Mouse (Mus musculus) heart, embryonic 11.5 days (tissue): ENCODE data around the gene Zfp511. TPM values are rescaled to one million over a fixed set of nuclear protein-coding genes. Genes with fewer than 3 reads are reported as not detected.
A peak's percentile ranks its signal among the peaks of the same experiment; 100 is the strongest.

Experiments used
- ATAC-seq: fragments of 200-750 bp; cut with Nextera tagmentation; replicated peaks from 2 replicates; pipeline ENCODE4 v1.8.0; 2017; ENCODE audit warnings: moderate library complexity; ENCODE audit not compliant: insufficient number of reproducible peaks, low FRiP score, low TSS enrichment
- H3K27ac ChIP-seq: fragments of 300-500 bp; sonication (generic); 2 replicates; pipeline ENCODE4 v1.5.1; 2014; ENCODE audit warnings: mild to moderate bottlenecking, low read depth, low read length
- H3K27me3 ChIP-seq: fragments of 300-500 bp; sonication (generic); 2 replicates; pipeline ENCODE4 v1.6.1; 2014; ENCODE audit warnings: mild to moderate bottlenecking, low read length, mixed read lengths; ENCODE audit not compliant: control insufficient read depth, insufficient read depth
- H3K36me3 ChIP-seq: fragments of 300-500 bp; sonication (generic); 2 replicates; pipeline ENCODE4 v1.6.1; 2014; ENCODE audit warnings: mild to moderate bottlenecking, low read length, moderate library complexity, mixed read lengths; ENCODE audit not compliant: control insufficient read depth, insufficient read depth
- H3K4me1 ChIP-seq: fragments of 300-500 bp; sonication (generic); 2 replicates; pipeline ENCODE4 v1.6.1; 2014; ENCODE audit warnings: low read length; ENCODE audit not compliant: control insufficient read depth, insufficient read depth
- H3K4me2 ChIP-seq: fragments of 300-500 bp; sonication (generic); 2 replicates; pipeline ENCODE4 v1.6.1; 2014; ENCODE audit warnings: mild to moderate bottlenecking, moderate library complexity
- H3K4me3 ChIP-seq: fragments of 300-500 bp; sonication (generic); 2 replicates; pipeline ENCODE4 v1.5.1; 2014; ENCODE audit warnings: low read depth, low read length
- H3K9ac ChIP-seq: fragments of 300-500 bp; sonication (generic); 2 replicates; pipeline ENCODE4 v1.6.1; 2014; ENCODE audit warnings: mild to moderate bottlenecking, low read depth, low read length, moderate library complexity
- H3K9me3 ChIP-seq: fragments of 300-500 bp; sonication (generic); replicated peaks from 2 replicates; pipeline ENCODE4 v1.6.1; 2016; ENCODE audit warnings: low read length; ENCODE audit not compliant: control insufficient read depth
- WGBS: fragments of 180-500 bp; shearing (Covaris S2); extraction: QIAGEN DNeasy Blood & Tissue Kit; methylation state at CpG from one replicate; pipeline ENCODE4 v1.1.7; 2014; ENCODE audit not compliant: insufficient replicate concordance; 5-methylcytosine and 5-hydroxymethylcytosine counted together
- polyA plus RNA-seq: library from polyadenylated mRNA; unstranded; fragments of >200 nt; fragmentation: Nextera tagmentation; extraction: Ambion mirVana; gene quantifications from 2 replicates; pipeline ENCODE4 v1.2.1, GENCODE M21; 2014

The Zfp511 gene
- 31.9 and 34.3 TPM in 2 replicates for polyA plus RNA-seq

DNA sequence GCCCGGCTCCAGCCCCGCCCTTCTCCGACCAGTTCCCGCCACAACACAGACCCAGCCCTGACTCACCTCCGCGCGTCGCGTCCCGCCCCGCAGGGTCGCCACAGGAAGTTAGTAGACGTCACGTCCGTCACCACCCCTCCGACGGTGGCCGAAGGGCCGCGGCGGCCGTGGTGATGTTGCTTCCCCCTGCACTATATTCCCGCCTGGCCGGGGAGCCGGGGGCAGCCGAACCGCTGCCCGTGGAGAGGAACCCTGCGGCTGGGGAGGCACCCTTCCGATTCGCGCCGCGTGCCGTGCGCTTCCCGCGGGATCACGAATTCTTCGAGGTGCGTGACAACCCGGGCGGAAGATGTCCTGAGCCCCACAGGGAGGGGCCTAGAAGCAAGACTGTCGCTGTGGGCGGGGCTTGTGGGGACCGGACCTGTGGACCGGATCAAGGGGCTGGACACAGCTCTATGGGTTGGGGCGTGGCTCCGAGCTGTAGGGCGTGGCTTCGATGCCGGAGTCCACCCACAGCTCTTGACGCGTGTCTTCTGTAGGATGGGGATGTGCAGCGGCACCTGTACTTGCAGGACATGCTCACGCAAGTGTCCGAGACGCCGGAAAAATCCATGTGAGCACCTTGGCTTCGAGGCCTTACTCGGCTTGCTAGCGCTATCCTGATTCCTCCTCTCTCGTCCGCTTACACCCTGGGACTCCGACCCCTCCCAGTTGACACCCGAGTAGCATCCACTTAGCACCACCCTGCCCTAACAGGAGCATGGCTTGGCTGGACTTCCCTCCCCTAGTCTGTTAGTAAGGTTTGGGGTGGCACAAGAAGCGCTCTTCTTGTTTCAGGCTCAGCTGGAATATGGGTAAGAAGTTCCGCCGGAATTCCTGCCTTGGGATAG, at the start of gene Zfp511, which contains the start of gene Tubgcp2:
Zfp511 (plus strand) TSS at position 111 of the 890 bp plus-strand sequence.
Tubgcp2 (minus strand) TSS at position 389 of the 890 bp plus-strand sequence.
- Histone ChIP-seq H3K36me3 (peaks cover 11% of the 10 kb centered on the region), H3K27me3 (no peaks in the 10 kb centered on the region), H3K4me3 (peak within 1 kb of the TSS; percentile 77), H3K9ac (peak within 1 kb of the TSS; percentile 84), H3K9me3 (no peaks in the 10 kb centered on the region), H3K4me2 (peak within 1 kb of the TSS; percentile 95), H3K27ac (peak within 1 kb of the TSS; percentile 87), H3K4me1 (peaks cover 10% of the 10 kb centered on the region)
- ATAC-seq, result peak; percentile 98
- WGBS, result under 1% methylated on average over 69 of the region's 69 CpGs

DNA sequence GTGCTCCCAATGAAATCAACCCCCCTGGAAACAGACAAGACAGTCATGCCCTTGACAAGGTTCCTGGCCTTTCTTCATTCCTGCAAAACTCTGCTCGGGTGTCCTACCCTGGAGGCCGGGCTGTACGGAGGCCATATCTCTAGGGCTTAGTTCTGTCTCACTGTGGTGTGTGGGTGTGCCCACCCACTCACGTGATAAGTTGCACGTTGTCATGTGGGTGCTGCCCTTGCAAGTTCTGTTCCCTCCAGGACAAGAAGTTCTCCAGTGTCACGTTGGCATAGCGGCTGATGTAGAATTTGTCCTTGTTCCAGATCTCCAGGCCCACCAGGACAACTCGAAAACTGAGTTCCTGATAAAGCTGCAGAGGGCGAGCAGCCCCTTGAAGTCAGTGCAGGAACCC, 47.9 kb upstream of the Zfp511 start:
- Histone ChIP-seq H3K9ac (no peak overlapping the region), H3K27me3 (peaks cover 68% of the 10 kb centered on the region), H3K36me3 (no peaks in the 10 kb centered on the region), H3K4me2 (no peak overlapping the region), H3K4me3 (no peak overlapping the region), H3K9me3 (no peaks in the 10 kb centered on the region), H3K27ac (no peak overlapping the region), H3K4me1 (no peaks in the 10 kb centered on the region)
- 71% methylated on average over 9 of the region's 9 CpGs for WGBS
- no peak for ATAC-seq

DNA sequence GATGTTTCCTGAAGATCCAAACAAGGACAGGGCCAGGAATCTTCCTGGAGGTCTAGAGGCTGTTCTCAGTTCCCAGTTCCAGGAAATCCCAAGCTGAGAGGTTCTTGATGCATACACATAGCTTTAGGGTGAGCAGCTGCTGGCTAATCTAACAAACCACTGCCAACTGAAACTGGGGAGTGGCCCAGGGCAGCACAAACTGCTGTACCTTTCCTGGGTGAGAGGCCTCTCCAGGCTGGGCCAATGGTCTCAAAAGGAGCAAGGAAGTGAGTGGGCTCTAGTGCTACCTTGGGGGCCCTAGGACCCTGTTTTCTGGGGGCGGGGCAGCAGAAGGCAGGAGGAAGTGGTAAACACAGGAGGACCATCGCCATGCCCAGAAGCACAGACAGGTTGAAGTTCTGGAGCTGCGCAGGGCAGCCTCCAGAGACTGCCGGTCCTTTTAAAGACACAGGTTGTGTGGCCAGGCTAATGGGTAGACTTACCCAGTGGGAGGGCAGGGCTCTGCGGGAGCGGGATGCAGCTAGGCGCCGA, 45.3 kb upstream of the Zfp511 start:
- WGBS, result 71% methylated on average over 8 of the region's 8 CpGs
- H3K9ac ChIP-seq, result no peak overlapping the region
- H3K27me3 ChIP-seq, result peaks cover 45% of the 10 kb centered on the region
- H3K4me3 ChIP-seq, result no peak overlapping the region
- no peak overlapping the region for H3K27ac ChIP-seq
- no peak overlapping the region for H3K4me2 ChIP-seq
- peaks cover 5% of the 10 kb centered on the region; the same call in 1 of the 2 replicates for H3K36me3 ChIP-seq
- no peaks in the 10 kb centered on the region for H3K4me1 ChIP-seq
- H3K9me3 ChIP-seq, result no peaks in the 10 kb centered on the region
- no peak for ATAC-seq

DNA sequence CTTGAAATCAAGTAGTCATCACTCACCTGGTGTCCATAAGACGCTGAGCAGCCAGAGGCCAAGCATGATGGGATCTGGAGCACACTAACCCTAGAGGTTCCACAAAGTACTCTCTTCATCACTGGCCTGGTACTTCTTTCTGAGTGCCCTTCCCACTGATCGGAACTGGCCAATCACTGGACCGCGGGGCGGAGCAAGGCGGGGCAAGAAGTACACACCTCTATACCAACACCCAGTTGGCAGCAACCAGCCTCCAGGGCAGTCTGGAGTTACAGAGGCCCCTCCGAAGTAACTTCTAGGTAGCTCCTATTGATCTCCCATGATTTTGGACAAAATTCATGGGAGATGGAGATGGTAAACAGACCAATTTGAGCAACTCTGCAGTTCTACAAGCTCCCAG, 43.8 kb upstream of the Zfp511 start, which contains the start of gene Adam8:
Adam8 (minus strand) TSS at position 157 of the 400 bp plus-strand sequence.
- Histone ChIP-seq H3K4me2 (no peak within 1 kb of the TSS), H3K9ac (no peak within 1 kb of the TSS), H3K9me3 (no peaks in the 10 kb centered on the region), H3K4me3 (no peak within 1 kb of the TSS), H3K4me1 (no peaks in the 10 kb centered on the region), H3K36me3 (peaks cover 14% of the 10 kb centered on the region), H3K27ac (no peak within 1 kb of the TSS), H3K27me3 (peaks cover 31% of the 10 kb centered on the region)
- no peak; the same call in 1 of the 2 replicates for ATAC-seq
- WGBS, result 25% methylated on average over 7 of the region's 7 CpGs

DNA sequence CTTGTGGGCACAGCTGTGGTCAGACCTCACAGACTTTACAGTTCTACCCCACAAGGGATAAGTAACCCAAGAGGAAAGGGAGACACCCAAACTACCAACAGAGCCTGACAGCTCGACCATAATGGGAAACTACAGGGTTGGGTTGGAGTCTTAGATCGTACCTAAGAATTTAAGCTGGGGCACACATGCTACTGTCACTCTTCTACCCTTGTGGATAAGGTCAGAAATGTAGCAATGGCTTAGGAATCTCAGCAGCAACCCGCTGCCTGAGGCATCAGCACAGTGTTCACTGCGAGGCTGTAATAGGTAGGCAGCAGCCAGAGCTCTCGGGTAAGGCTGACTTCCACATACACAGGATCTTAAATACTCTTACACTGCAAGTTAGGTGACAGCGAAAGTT, 42.7 kb upstream of the Zfp511 start:
- Histone ChIP-seq H3K4me2 (no peak overlapping the region), H3K27me3 (peaks cover 25% of the 10 kb centered on the region), H3K9me3 (no peaks in the 10 kb centered on the region), H3K27ac (no peak overlapping the region), H3K4me1 (no peaks in the 10 kb centered on the region), H3K9ac (no peak overlapping the region), H3K36me3 (peaks cover 16% of the 10 kb centered on the region), H3K4me3 (no peak overlapping the region)
- no peak for ATAC-seq
- WGBS, result 87% methylated on average over 6 of the region's 6 CpGs

DNA sequence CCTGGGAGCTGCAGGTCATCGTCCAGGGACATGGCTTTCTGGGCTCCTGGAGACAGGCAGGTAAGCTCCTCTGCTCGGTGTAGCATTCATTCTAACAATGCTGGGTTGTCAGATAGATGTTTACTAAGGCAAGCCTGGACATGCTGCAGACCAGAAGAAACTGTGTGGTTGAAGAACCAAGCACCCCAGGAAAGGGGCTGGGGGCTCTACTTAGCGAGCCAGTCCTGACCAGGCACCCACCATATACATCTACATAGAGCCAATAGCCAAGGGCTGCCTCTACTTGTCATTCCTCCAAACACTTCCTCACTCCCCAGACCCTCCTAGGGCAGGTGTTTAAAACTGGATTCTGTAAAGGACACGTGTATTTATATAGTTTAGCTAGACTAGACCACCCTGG, 42.0 kb upstream of the Zfp511 start:
- no peak overlapping the region for H3K4me2 ChIP-seq
- H3K36me3 ChIP-seq, result peaks cover 16% of the 10 kb centered on the region
- no peaks in the 10 kb centered on the region for H3K9me3 ChIP-seq
- H3K4me1 ChIP-seq, result no peaks in the 10 kb centered on the region
- H3K27ac ChIP-seq, result no peak overlapping the region
- WGBS, result 70% methylated on average over 4 of the region's 4 CpGs
- H3K9ac ChIP-seq, result no peak overlapping the region
- no peak overlapping the region for H3K4me3 ChIP-seq
- ATAC-seq, result no peak
- peaks cover 19% of the 10 kb centered on the region for H3K27me3 ChIP-seq

DNA sequence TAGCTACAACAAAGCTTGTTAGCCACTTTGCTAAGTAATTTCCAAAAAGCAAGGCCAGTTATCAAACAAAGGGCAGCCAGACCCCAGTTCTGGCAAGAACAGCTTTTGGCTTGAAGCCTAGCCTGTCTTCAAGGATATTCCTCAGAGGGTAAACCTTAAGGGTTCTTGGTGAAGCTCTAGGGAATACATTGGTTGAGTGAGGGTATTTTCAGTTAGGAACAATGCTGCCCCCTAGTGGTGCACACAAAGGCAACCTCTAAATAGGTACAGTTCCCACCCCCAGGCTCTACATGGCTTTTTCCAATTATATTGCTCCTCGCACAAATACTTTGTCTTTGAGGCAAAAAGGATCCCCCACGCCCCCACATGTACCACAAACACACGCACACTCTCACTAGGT, 41.5 kb upstream of the Zfp511 start:
- Histone ChIP-seq H3K36me3 (peaks cover 19% of the 10 kb centered on the region), H3K4me2 (no peak overlapping the region), H3K27me3 (peaks cover 18% of the 10 kb centered on the region), H3K9ac (no peak overlapping the region), H3K4me1 (no peaks in the 10 kb centered on the region), H3K9me3 (no peaks in the 10 kb centered on the region), H3K4me3 (no peak overlapping the region), H3K27ac (no peak overlapping the region)
- ATAC-seq, result no peak
- 30% methylated on average over 3 of the region's 3 CpGs for WGBS

DNA sequence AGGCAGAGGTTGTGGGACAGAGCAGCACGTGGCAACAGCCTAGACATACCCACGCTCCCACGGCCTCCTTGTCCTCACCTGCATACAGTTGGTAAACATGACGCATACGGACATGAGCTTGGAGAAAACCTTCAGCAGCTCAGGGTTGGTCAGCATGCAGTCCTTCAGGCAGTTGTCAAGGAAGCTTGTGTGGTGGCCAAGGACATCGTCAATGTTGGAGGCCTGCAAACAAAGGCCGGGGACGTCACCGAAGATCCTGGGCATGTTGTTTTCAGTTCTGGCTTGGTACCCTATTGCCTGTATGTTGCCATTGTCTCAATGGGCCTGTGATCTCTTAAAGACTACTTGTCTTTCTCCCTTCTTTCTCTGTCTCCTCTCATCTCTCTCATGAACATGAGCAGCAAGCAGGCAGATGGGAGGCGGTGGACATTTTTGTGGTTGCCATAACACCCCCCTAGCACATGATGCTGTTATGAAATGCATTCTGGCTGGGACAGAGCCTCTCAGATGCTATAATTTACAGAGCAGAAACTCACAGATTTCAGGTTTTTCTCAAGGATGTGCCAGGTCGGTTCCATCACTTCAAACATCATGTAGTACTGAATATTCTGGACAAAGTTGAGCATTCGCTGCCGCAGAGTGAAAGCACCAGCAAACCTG, 37.4 kb upstream of the Zfp511 start:
- ATAC-seq, result no peak
- Histone ChIP-seq H3K27ac (no peak overlapping the region), H3K4me2 (no peak overlapping the region), H3K36me3 (peaks cover 33% of the 10 kb centered on the region), H3K4me1 (no peaks in the 10 kb centered on the region), H3K27me3 (peaks cover 3% of the 10 kb centered on the region; the same call in 1 of the 2 replicates), H3K4me3 (no peak overlapping the region), H3K9me3 (no peaks in the 10 kb centered on the region), H3K9ac (no peak overlapping the region)
- WGBS, result 92% methylated on average over 13 of the region's 13 CpGs
